Mouse (Mus musculus) cerebellum, adult 9-11 months (tissue): Measurements from ENCODE around the gene Myo15b.

Source experiments
- DNase-seq: peaks from one replicate; pipeline ENCODE4 v3.0.0; 2022

Myo15b gene

DNA sequence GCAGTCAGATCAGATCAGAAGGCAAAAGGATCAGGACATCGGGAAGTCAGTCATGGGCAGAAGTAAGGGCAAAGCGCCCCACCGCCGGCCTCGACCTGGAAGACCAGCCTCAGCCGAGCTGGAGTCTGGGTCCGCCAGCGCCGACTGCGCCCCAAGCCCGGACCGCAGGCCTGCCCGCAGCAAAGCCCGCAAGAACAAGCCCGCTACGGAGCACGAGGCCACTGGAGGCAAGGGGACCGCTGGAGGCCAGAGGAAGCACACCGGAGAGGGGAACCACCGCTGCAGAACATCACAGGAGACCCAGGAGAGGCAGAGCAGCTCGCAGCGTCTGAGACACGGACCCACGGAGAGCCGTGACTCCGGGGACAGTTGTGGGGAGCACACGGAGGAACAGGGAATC, at the start of gene Myo15b:
Gene Myo15b, plus strand, starts transcription at position 53 of the 400 bp plus-strand sequence.
- DNase-seq = no peak

DNA sequence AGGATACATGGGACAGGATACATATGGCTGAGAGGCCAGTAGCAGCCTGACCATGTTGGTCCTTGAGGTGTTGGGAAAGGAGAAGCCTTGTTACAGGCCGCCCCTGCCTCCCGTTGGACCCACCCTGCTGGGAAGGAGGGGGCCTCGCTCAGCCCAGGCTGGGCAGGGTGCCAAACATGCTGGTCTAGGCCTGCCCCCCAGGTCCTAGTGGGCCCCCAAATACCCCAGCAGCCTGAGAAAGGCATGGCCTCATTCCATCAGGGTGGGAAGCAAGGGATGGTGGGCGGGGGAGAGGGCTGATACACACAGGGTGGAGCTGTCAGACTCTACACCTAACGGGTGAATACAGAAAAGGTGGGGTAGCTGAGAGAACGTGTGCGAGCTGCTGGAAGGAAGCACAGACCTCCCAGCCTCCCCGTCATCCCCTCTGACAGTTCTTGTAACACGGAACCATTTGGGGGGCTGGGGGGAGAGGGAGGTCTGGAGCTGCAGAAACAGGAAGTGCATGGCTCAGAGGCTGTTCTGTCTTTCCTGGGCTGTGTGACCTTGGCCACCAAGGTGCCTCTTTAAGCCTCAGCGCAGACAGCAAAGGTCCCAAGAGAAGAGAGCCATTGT, 49.4 kb upstream of the Myo15b start:
- no peak for DNase-seq

DNA sequence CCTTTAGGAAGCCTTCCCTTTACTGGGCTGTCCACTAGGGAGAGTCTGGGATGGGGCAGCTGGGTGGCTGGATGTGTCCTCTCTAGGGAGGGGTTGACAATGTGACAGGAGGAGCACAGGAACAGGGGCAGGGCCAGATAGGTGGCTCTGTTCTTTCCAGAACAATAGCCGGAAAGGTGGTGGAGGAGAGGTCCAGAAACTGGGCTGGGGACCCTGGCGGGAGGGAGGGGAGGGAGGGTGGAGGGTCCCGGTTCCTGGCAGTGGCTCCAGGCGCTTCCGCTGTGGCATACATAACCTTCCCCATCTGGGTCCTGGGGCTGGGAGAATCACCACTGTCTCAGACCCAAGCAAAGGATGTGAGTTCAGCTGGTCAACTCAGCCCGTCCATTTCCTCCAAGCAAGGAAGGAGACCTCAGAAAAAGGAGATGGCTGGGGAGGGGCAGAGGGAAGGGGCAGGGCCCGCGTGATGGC, 48.9 kb upstream of the Myo15b start:
- DNase-seq = no peak

DNA sequence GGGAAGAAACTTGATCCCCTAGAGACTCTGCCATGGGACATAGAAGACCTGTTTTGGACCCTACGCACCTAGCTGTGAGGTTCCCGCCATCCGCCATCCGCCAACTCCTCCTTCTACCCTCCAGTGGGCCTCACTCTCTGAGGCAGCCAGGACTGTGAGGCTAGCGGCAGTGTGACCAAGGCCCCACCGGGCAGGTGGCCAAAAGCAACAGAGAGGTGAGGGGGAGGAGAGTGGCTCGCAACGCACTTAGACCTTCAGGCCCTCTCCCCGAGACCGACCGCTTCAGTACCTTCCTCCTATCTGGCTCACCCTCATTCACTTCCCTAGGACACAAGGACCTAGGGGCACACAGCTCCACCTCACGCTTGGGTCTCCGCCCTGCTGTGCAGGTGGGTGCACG, 47.8 kb upstream of the Myo15b start:
- DNase-seq = no peak

DNA sequence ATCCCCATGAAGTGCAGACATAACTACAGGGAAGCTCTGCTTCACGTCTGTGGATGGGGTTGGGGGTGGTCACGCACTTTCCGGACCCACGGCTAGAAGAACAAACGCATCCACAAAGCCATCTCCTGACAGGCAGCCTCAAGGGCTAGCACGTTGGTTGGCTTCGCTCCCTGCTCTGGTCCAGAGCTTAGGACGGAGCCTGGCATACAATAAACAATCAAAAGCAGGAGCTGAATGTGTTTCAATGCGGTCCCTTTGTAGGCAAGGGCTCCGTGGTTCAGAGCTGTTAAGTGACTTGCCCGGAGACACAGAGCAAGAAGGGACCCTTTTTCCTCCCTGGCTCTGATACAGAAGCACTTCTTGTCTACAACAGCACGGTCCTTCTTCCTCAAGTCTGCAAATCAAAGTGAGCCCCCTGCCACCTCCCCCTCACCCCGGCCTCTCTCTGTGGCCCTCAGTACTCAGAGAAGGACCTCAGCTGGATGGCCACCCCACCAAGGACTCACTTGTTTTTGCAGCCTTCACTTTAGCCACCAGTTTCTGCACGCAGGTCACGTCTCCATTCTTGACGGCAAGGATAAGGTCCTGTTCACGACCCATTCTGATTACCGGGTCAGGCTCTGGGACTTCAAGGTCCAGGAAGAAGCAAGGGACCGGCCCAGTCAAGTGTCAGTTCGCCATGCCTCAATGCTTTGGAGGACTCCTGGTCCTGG, 46.7 kb upstream of the Myo15b start:
- DNase-seq = no peak

DNA sequence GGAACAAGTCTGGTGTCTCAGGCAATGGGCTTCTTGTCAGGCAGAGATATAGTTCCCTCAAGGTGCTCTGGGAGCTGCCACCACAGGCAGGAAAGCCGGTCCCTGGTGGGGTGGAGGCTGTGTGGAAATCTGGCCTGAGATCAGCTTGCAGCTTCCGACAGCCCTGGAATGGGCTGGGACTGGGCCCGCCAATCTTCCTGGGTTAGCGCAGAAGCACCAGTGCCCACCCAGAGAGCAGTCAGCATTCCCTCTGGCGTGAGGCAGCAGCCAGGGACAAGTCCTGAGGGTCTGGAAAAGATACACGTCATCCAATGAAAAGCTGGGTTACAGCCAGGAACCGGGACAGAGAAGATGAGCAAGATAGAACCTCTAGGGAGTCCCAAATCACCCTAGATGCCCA, 46.1 kb upstream of the Myo15b start:
- DNase-seq = peak; percentile 55

DNA sequence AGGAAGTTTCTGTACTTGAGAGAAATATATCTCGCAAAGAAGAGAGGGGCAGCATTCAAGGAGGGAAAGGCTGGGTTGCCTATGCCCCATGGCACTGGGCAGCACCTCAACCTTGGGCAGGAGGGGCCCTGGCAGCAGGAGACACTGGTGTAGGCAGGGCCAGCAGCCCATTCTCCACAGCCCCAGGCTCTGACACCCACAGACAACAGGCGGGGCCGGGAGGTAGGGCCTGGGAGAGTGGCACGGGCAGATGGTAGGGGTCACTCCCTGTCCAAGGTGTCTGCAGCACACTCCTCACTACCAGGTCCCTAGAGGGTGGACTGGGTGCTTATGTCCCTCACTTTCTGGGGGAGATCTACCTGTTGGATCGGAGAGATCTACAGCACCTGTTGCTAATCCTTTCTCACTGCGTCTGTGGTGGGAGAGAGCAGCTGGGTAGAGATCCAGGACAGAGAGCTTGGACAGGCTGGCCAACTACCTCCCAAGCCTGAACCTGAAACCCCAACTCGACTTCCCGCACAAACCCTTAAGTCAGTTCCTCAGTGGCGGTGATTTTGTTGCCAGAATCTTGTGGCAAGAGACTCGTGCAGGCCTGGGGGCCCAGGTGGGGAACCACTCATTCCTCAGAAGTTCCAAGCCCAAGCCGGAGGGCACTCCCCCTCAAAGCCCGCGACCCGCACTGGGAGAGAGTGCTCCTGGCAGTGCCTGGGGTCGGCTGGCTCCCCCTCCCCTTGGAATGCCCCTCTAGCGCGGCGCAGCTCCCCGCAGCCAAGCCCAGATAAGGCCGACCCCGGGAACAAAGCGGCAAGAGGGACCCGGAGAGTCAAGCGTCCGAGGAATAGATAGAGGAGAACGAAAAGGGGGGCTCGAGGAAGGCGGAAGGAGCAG, 45.4 kb upstream of the Myo15b start:
- DNase-seq = peak; percentile 69

DNA sequence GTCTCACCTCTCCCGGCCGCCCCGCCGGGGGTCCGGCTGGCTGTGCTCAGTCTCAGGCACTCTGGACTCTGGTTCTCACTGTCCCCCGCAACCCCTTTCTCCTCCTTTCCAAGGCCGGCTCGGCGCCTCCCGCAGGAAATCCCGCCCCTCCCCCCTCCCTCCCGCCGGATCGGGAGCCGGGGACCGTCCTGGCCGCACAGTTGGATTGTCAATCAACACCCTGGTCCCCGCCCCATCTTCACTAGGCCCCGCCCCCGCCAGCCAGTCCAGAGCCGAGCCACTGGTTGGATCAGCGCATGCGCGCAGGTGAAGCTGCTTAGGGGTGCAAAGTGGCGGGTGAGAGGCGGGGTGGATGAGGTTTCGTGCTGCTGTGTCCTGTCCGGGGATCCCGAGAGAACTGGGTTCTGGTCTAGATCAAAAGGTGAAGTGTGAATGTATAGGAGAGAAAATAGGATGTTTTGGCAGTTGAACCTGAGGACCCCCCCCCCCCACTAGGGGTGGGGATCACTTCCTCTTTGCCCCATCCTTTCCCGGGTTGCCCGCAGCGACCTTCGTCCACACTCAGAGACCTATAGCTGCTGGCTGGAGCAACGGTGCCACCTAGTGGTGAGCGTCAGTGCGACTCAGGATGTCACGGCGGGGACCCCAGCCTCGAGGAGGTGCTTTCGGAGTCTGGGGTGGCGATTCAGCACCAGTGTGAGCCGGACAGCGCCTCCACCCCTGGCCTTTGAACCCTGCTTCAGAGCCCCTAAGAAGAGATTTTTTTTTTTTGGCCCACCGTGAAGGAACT, 44.5 kb upstream of the Myo15b start, which contains the start of gene Caskin2:
Gene Caskin2, minus strand, starts transcription at position 133 of the 790 bp plus-strand sequence.
- DNase-seq = peak; percentile 95

DNA sequence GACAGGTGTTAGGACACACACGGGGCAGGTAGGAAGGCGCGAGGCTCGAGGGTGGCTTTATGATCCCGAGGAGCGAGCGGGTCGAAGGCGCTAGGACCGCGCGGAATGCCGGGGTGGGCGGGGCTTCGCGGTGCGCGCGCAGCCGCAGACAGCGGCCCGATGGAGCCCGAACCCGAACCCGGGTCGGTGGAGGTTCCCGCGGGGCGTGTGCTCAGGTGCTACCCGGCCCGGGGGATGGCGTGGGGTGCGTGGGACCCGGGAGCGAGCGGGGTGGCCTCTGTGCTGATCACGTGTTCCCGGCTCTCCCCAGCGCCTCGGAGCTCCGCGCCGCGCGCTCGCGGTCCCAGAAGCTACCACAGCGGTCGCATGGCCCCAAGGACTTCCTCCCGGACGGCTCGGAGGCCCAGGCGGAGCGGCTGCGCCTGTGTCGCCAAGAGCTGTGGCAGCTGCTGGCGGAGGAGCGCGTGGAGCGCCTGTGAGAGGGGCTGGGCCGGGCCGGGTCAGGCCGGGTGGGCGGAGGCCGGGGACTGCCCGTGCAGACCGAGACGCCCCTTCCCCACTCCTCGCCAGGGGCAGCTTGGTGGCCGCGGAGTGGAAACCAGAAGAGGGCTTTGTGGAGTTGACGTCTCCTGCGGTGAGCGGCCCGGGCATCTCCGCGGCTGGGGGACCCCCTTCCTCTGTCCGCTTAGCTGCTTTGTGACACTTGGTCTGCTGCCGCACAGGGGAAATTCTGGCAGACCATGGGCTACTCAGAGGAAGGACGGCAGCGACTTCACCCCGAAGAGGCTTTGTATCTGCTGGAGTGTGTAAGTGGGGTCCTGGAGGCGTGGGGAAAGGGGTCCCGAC, 43.4 kb upstream of the Myo15b start, which contains the start of gene Tsen54:
Gene Tsen54, plus strand, starts transcription at position 120 of the 846 bp plus-strand sequence.
- peak; percentile 88 for DNase-seq

DNA sequence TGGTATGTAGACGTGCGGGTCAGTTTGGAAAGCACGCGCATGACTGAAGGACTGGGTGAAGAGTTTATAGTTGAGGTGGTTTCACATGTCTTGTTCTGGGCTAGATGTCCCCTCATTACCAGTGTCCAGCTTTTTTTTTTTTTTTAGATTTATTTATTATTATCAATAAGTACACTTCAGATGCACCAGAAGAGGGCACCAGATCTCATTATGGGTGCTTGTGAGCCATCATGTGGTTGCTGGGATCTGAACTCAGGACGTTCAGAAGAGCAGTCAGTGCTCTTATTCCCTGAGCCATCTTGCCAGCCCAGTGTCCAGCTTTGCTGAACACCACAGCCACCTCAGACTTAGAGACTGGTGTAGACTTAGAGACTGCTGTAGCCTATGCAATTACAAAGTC, 40.9 kb upstream of the Myo15b start:
- DNase-seq = no peak

DNA sequence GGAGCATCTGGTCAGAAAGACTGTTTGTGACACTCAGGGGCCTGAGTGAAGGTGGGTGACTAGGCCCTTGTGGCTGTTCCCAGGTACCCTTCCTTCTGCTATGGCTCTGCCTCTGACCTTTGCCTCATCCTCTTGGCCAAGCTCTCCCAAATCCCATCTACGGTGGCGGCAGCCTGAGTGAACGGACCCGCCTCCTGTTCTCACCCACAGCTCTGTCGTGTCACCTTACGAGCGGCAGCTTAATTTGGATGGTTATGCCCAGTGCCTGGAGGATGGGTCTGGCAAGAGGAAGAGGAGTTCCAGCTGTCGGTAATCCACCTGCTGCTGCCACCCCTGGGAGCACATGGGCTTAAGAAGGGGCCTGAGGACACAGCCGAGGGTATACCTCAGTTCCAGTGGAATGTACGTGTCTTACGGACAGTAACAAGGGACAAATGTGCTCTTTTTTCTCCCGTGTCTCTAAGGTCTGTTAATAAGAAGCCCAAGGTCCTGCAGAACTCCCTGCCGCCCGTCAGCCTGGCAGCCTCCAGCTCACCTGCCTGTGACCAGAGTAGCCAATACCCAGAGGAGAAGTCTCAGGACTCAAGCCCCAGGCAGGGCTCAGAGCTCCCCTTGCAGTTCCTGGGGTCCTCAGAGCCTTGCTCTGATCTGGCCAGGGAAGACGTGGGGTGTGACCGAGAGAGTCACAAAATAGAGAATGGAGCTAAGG, 38.1 kb upstream of the Myo15b start:
- no peak for DNase-seq

DNA sequence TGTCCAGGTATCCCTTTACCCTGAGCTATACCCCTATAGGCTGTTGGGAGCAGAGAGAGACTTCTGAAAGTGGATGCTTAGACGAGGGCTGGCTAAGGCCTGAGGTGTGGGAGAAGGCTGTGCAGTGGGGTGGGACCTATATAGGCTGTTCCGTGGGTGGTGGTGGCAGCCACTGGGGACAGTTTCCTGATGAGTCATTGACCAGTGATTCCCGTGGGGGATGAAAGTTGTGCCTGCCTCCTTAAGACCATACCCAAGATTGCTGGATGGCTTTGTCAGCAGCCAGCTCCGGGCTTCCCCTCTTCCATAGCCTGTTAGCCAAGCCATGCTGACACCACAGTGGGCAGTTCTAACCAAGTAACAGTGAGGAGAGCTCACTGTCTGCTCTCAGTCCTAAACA, 37.2 kb upstream of the Myo15b start:
- no peak for DNase-seq

DNA sequence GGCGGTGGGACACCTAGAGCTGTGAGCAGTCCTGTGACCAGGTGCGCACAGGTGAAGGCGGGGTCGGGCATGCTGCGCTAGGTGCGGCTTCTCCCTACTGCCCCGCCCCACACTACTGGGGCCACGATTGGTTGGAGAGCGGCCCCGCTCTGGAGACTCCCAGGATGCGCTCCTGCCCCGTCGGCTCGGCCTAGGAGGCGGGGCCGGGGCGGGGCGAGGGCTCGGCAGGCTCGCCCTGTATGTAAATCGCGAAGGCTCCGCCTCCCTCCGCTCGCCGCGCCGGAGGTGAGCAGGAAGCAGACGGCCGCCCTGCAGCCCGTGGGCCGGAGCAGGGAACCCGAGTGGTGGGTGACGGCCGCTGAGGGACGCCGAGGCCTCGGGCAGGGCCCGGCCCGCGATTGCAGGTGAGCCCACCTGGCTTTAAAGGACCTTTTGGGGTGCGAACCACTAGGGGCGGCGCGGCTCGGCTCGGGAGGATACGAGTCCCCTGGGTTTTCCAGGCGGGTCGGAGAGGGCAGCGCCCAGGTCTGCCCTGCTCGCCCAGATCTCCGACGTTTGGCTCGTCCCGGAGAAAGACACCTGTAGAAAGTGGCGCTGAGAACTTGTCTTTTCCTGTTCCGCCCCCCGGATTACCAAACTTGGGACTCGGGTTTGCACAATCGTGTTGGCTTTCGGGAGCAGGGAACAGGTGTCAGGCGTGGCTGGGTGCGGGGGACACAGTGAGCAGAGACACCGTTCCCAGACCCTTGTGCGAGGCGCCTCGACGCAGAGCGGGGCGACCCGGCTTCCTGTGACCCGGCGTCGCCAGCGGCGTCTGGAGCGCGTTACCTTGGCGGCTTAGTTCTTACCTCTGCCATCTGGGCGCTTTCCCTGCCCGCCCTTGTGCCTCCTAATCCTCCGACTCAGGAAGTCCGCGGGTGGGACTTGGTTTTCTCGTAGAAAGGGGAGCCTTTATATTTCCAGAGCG, 34.1 kb upstream of the Myo15b start, which contains the start of gene Llgl2:
Gene Llgl2, plus strand, starts transcription at position 276 of the 967 bp plus-strand sequence.
- peak; percentile 88 for DNase-seq

DNA sequence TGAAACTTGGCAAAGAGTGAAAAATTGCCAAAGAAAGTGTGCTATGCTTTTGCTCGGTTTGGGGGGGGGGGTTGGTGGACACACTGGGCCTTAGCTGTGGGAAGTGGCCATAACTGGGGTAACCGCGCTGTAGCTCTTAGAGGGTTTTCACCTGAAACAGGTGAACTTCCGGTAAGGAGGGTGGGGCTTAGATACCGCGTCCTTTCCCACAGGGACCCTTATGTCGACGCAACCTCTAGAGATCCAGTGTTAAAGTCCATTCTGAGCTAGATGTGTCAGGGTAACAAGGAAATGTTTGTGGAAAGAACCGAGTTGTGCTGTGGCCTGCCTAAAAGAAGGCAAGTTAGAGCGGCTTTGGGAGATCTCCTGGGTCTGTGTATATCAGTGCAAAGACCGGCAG, 33.4 kb upstream of the Myo15b start:
- DNase-seq = no peak

DNA sequence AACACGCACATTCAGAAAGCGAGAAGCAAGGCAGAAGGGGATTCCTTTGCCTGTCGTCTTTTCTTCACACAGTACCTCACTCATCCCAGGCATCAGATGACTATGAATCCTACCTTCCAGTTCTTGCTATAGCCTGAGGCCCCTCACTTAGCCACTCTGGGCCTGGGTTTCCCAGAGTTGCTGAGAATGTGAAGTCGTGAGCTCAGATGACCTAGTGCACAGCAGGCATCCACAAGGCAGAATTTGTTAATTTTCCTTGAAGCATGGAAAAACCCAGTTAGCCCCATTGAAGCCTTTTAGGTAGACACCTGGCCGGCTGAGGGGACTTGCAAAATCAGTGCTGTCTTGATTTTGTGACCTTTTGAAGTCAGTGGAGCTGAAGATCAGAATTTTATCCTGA, 31.7 kb upstream of the Myo15b start:
- DNase-seq = no peak

DNA sequence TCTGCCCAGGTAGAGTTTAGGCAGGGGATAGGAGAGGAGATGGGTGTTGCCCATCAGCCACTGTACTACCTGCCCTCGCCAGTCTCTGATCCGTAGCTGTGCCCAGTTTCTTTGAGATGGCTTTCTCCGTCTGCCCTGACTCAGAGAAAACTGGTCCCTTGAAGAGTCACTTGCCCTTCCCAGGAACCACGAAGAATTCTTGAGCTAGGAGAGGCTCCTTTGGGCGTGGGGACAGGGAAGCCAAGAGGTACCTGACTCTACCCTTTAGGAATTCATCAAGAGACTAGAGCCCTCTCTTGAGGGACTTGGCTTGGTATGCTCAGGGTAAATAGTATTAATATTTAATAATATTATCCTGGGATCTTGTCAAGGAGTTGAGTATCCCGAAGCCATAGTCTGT, 30.6 kb upstream of the Myo15b start:
- DNase-seq = no peak

DNA sequence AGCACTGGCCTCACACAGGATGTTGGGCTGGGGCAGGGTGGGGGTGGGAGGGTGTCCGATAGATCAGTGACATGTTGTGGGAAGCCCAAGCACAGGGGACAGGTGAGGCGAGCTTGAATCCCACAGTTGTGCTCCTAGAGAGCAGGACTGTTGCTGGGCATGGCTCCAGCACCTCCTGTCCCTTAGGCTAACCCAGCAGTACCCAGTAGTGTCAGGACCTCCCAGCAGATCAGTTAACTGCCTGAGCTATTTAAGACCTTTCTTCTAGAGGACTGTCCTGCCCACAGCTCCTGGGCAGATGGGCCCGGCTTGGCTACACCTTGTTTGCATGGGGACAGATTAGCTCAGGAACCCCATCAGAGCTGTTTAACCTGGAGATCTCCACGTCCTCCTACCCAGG, 29.2 kb upstream of the Myo15b start:
- DNase-seq = no peak

DNA sequence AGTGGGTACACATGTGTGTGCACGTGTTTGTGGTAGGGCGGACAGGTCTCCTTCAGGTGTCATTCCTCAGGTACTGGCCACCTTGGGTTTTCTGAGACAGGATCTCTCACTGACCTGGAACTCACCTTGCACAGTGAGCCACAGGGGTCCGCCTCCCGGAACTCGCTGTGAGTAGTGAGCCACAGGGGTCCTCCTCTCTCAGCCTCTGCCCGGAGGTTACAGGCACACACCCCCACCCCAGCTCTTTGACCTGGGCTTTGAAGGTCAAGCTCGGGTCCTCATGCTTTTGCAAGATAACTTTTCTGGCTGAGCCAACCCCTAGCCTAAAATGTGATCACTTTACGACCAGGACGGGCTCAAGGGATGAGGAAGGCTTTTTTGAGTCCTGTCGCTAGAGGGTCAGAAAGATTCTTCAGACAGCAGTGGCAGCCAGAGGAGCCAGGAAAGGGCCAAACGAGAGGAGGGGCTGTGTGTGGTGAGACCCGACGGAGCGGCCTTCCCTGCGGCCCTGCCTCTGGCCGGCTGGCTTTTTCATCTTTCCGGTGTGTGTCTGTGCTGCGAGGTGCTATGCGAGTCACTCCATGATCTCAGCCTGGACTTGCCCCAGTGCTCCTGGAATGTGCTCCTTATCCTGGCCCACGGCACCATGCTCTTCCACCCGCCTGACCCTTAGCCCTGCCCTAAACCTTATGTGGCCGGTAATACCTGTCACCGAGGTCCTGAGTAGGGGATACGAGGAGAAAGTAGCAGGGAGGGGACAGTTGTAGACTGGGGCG, 27.5 kb upstream of the Myo15b start:
- no peak for DNase-seq

DNA sequence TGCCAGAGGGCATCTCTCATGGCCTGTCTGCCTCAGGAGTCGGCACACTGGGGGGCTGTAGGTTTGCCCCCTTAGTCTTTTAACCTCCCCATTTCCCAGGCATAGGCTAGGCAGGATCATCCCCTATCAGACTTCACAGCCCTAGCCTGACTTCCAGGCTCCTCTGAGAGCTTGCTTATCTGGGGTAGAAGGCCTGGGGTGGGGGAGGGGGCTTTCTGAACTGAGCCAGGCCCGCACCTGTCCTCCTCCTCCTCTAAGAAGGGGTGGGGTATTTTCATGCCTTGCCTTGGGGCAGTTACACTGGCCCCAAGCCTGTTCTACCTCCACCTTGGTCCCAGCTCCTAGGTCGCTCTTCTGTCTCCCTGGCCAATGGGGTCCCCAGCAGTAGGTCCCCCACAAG, 26.7 kb upstream of the Myo15b start:
- no peak for DNase-seq
